Mouse (Mus musculus) embryonic facial prominence, embryonic 15.5 days (tissue): ENCODE data around the gene Olfr788. TPM values are rescaled to one million over a fixed set of nuclear protein-coding genes. Genes with fewer than 3 reads are reported as not detected.

Experiments
- ATAC-seq: fragments of 200-750 bp; cut with Nextera tagmentation; 2 replicates; pipeline ENCODE4 v1.8.0; 2017; ENCODE audit warnings: low read depth, moderate TSS enrichment; ENCODE audit not compliant: insufficient number of reproducible peaks, low FRiP score, low TSS enrichment
- H3K27ac ChIP-seq: fragments of 300-500 bp; sonication (generic); replicated peaks from 2 replicates; pipeline ENCODE4 v1.5.1; 2015; ENCODE audit warnings: mild to moderate bottlenecking, inconsistent platforms
- H3K27me3 ChIP-seq: fragments of 300-500 bp; sonication (generic); 2 replicates; pipeline ENCODE4 v1.6.1; 2015; ENCODE audit warnings: inconsistent platforms
- H3K36me3 ChIP-seq: fragments of 300-500 bp; sonication (generic); 2 replicates; pipeline ENCODE4 v1.6.1; 2015; ENCODE audit warnings: mild to moderate bottlenecking, inconsistent platforms
- H3K4me1 ChIP-seq: fragments of 300-500 bp; sonication (generic); 2 replicates; pipeline ENCODE4 v1.6.1; 2015; ENCODE audit warnings: inconsistent platforms
- H3K4me2 ChIP-seq: fragments of 300-500 bp; sonication (generic); replicated peaks from 2 replicates; pipeline ENCODE4 v1.6.1; 2015; ENCODE audit warnings: mild to moderate bottlenecking, inconsistent platforms
- H3K4me3 ChIP-seq: fragments of 300-500 bp; sonication (generic); replicated peaks from 2 replicates; pipeline ENCODE4 v1.5.1; 2015; ENCODE audit warnings: mild to moderate bottlenecking, inconsistent platforms
- H3K9ac ChIP-seq: fragments of 300-500 bp; sonication (generic); 2 replicates; pipeline ENCODE4 v1.6.1; 2015; ENCODE audit warnings: inconsistent platforms
- H3K9me3 ChIP-seq: fragments of 300-500 bp; sonication (generic); replicated peaks from 2 replicates; pipeline ENCODE4 v1.6.1; 2016; ENCODE audit warnings: inconsistent platforms
- WGBS: fragments of 180-500 bp; shearing (Covaris S2); methylation state at CpG from one replicate; pipeline ENCODE4 v1.1.7; 2015; 5-methylcytosine and 5-hydroxymethylcytosine counted together
- polyA plus RNA-seq: library from polyadenylated mRNA; unstranded; fragments of >200 nt; fragmentation: Nextera tagmentation; extraction: Ambion mirVana; gene quantifications from 2 replicates; pipeline ENCODE4 v1.2.1, GENCODE M21; 2015

Gene Olfr788
- not detected in 2 replicates for polyA plus RNA-seq

- Histone ChIP-seq H3K4me1 (no peaks in the 10 kb centered on the region), H3K4me2 (no peak within 1 kb of the TSS), H3K9me3 (no peaks in the 10 kb centered on the region), H3K27me3 (no peaks in the 10 kb centered on the region), H3K4me3 (no peak within 1 kb of the TSS), H3K27ac (no peak within 1 kb of the TSS), H3K9ac (no peak within 1 kb of the TSS), H3K36me3 (no peaks in the 10 kb centered on the region)
- ATAC-seq = no peak
Measured at GRCm38 (mm10) chr10:129470698-129471097, at the start of gene Olfr788. Gene Olfr788 (plus strand): TSS chr10:129470998.

- Histone ChIP-seq H3K27ac (no peak within 1 kb of the TSS), H3K4me2 (no peak within 1 kb of the TSS), H3K4me1 (no peaks in the 10 kb centered on the region), H3K27me3 (no peaks in the 10 kb centered on the region), H3K9me3 (no peaks in the 10 kb centered on the region), H3K36me3 (no peaks in the 10 kb centered on the region), H3K9ac (no peak within 1 kb of the TSS), H3K4me3 (no peak within 1 kb of the TSS)
- ATAC-seq = no peak
Measured at GRCm38 (mm10) chr10:129427006-129427405, 43.8 kb upstream of the Olfr788 start, which contains the start of gene Olfr786. Gene Olfr786 (plus strand): TSS chr10:129427306.

- H3K4me1 ChIP-seq = no peaks in the 10 kb centered on the region
- H3K27ac ChIP-seq = no peak within 1 kb of the TSS
- no peaks in the 10 kb centered on the region for H3K9me3 ChIP-seq
- H3K9ac ChIP-seq = no peak within 1 kb of the TSS
- no peak within 1 kb of the TSS for H3K4me3 ChIP-seq
- no peak for ATAC-seq
- H3K27me3 ChIP-seq = no peaks in the 10 kb centered on the region
- H3K4me2 ChIP-seq = no peak within 1 kb of the TSS
- WGBS = 76% methylated on average over 3 of the region's 3 CpGs
- H3K36me3 ChIP-seq = no peaks in the 10 kb centered on the region
Measured at GRCm38 (mm10) chr10:129461562-129461961, 9.2 kb upstream of the Olfr788 start, which contains the start of gene Olfr787. Gene Olfr787 (plus strand): TSS chr10:129461862.

- no peak overlapping the region for H3K4me3 ChIP-seq
- WGBS = 67% methylated on average over 2 of the region's 2 CpGs
- H3K9ac ChIP-seq = no peak overlapping the region
- no peaks in the 10 kb centered on the region for H3K27me3 ChIP-seq
- H3K27ac ChIP-seq = no peak overlapping the region
- no peaks in the 10 kb centered on the region for H3K9me3 ChIP-seq
- H3K4me2 ChIP-seq = no peak overlapping the region
- no peaks in the 10 kb centered on the region for H3K36me3 ChIP-seq
- H3K4me1 ChIP-seq = no peaks in the 10 kb centered on the region
- no peak for ATAC-seq
Measured at GRCm38 (mm10) chr10:129473256-129473655, 2.5 kb downstream of the Olfr788 start.

GRCm38 (mm10) chr10:129473723-129474122 is 2.9 kb downstream of the Olfr788 start:
- no peak overlapping the region for H3K27ac ChIP-seq
- H3K27me3 ChIP-seq = no peaks in the 10 kb centered on the region
- no peak overlapping the region for H3K4me3 ChIP-seq
- ATAC-seq = no peak
- H3K9me3 ChIP-seq = no peaks in the 10 kb centered on the region
- no peaks in the 10 kb centered on the region for H3K4me1 ChIP-seq
- no peak overlapping the region for H3K9ac ChIP-seq
- no peaks in the 10 kb centered on the region for H3K36me3 ChIP-seq
- no peak overlapping the region for H3K4me2 ChIP-seq

GRCm38 (mm10) chr10:129484452-129484851 is 13.7 kb downstream of the Olfr788 start, which contains the start of gene Olfr789:
Gene Olfr789 (plus strand): TSS chr10:129484752.
- Histone ChIP-seq H3K36me3 (no peaks in the 10 kb centered on the region), H3K9ac (no peak within 1 kb of the TSS), H3K4me1 (no peaks in the 10 kb centered on the region), H3K27me3 (no peaks in the 10 kb centered on the region), H3K4me3 (no peak within 1 kb of the TSS), H3K9me3 (no peaks in the 10 kb centered on the region), H3K27ac (no peak within 1 kb of the TSS), H3K4me2 (no peak within 1 kb of the TSS)
- no peak for ATAC-seq
- WGBS = 51% methylated on average over 2 of the region's 2 CpGs

GRCm38 (mm10) chr10:129490101-129490500 is 19.3 kb downstream of the Olfr788 start:
- Histone ChIP-seq H3K4me2 (no peak overlapping the region), H3K27me3 (no peaks in the 10 kb centered on the region), H3K36me3 (no peaks in the 10 kb centered on the region), H3K9ac (no peak overlapping the region), H3K4me1 (no peaks in the 10 kb centered on the region), H3K4me3 (no peak overlapping the region), H3K27ac (no peak overlapping the region), H3K9me3 (no peaks in the 10 kb centered on the region)
- 69% methylated on average over 2 of the region's 2 CpGs for WGBS
- no peak for ATAC-seq

GRCm38 (mm10) chr10:129498192-129498591 is 27.4 kb downstream of the Olfr788 start, which contains the start of gene Olfr790:
Gene Olfr790 (plus strand): TSS chr10:129498492.
- Histone ChIP-seq H3K4me2 (no peak within 1 kb of the TSS), H3K36me3 (no peaks in the 10 kb centered on the region)

GRCm38 (mm10) chr10:129521492-129521891 is 50.7 kb downstream of the Olfr788 start, which contains the start of gene Olfr791:
Gene Olfr791 (plus strand): TSS chr10:129521792.
- WGBS = 65% methylated on average over 3 of the region's 3 CpGs
- H3K4me1 ChIP-seq = no peaks in the 10 kb centered on the region
- H3K9ac ChIP-seq = no peak within 1 kb of the TSS
- 0 out of 2 replicates have a peak, but pooled peaks cover under 1% of the 10 kb centered on the region for H3K9me3 ChIP-seq
- no peak within 1 kb of the TSS for H3K4me2 ChIP-seq
- no peak within 1 kb of the TSS for H3K27ac ChIP-seq
- H3K36me3 ChIP-seq = no peaks in the 10 kb centered on the region
- no peak within 1 kb of the TSS for H3K4me3 ChIP-seq
- no peak for ATAC-seq
- no peaks in the 10 kb centered on the region for H3K27me3 ChIP-seq

More at GRCm38 (mm10) chr10:129498192-129498591, 27.4 kb downstream of the Olfr788 start, which contains the start of gene Olfr790:
- Histone ChIP-seq H3K27ac (no peak within 1 kb of the TSS), H3K9ac (no peak within 1 kb of the TSS), H3K4me1 (no peaks in the 10 kb centered on the region), H3K4me3 (no peak within 1 kb of the TSS), H3K9me3 (no peaks in the 10 kb centered on the region), H3K27me3 (no peaks in the 10 kb centered on the region)
- no peak for ATAC-seq

Other genes with a start within 250 kb of the Olfr788 start
- gene Olfr774, start 234.8 kb upstream of the Olfr788 start, polyA plus RNA-seq = not detected in 2 replicates
- gene Olfr775, start 222.6 kb upstream of the Olfr788 start, polyA plus RNA-seq = not detected in 2 replicates
- not detected in 2 replicates for gene Olfr776, start 211.9 kb upstream of the Olfr788 start, polyA plus RNA-seq
- gene Olfr777, start 199.5 kb upstream of the Olfr788 start, polyA plus RNA-seq = not detected in 2 replicates
- not detected in 2 replicates for gene Olfr780, start 152.9 kb upstream of the Olfr788 start, polyA plus RNA-seq
- gene Olfr781, start 142.1 kb upstream of the Olfr788 start, polyA plus RNA-seq = 0.17 TPM in 1 of 2 replicates, not detected in the other
- 0.19 TPM in 1 of 2 replicates, not detected in the other for gene Olfr782, start 122.1 kb upstream of the Olfr788 start, polyA plus RNA-seq
- 0.07 TPM in 1 of 2 replicates, not detected in the other for gene Olfr784, start 86.9 kb upstream of the Olfr788 start, polyA plus RNA-seq
- not detected in 2 replicates for gene Olfr785, start 65.6 kb upstream of the Olfr788 start, polyA plus RNA-seq
- 0.17 TPM in 1 of 2 replicates, not detected in the other for gene Olfr786, start 43.7 kb upstream of the Olfr788 start, polyA plus RNA-seq
- gene Olfr787, start 9.1 kb upstream of the Olfr788 start, polyA plus RNA-seq = not detected in 2 replicates
- 0.05 TPM in 1 of 2 replicates, not detected in the other for gene Olfr789, start 13.8 kb downstream of the Olfr788 start, polyA plus RNA-seq
- gene Olfr790, start 27.5 kb downstream of the Olfr788 start, polyA plus RNA-seq = not detected in 2 replicates
- 0.07 and 0.21 TPM in 2 replicates for gene Olfr791, start 50.8 kb downstream of the Olfr788 start, polyA plus RNA-seq
- 0.24 TPM in 1 of 2 replicates, not detected in the other for gene Olfr792, start 68.2 kb downstream of the Olfr788 start, polyA plus RNA-seq
- gene Olfr794, start 96.7 kb downstream of the Olfr788 start, polyA plus RNA-seq = not detected in 2 replicates
- gene Olfr796, start 141.6 kb downstream of the Olfr788 start, polyA plus RNA-seq = not detected in 2 replicates
- gene Olfr798, start 156.9 kb downstream of the Olfr788 start, polyA plus RNA-seq = 0.04 and 0.12 TPM in 2 replicates
- not detected in 2 replicates for gene Olfr799, start 166.5 kb downstream of the Olfr788 start, polyA plus RNA-seq
- not detected in 2 replicates for gene Olfr800, start 186.7 kb downstream of the Olfr788 start, polyA plus RNA-seq
- gene Olfr801, start 202.9 kb downstream of the Olfr788 start, polyA plus RNA-seq = not detected in 2 replicates
- gene Olfr802, start 217.2 kb downstream of the Olfr788 start, polyA plus RNA-seq = 0.03 and 0.07 TPM in 2 replicates
- gene Olfr803, start 223.3 kb downstream of the Olfr788 start, polyA plus RNA-seq = not detected in 2 replicates
- gene Olfr804, start 232.2 kb downstream of the Olfr788 start, polyA plus RNA-seq = not detected in 2 replicates